Mouse (Mus musculus) urinary bladder, postnatal 4 days (tissue): Measurements from ENCODE around the gene Ptprd.
"Not testable (repeated sequence)": the region's sequence is repeated elsewhere in the genome, so short reads cannot be mapped to it uniquely, and the experiment has no call there.

Experiments
- DNase-seq, 2 experiments: peaks; one replicate each; pipeline ENCODE4 v3.0.0; 2021 to 2022; ENCODE audit warnings: low spot score in 2 of 2

The Ptprd gene

DNA sequence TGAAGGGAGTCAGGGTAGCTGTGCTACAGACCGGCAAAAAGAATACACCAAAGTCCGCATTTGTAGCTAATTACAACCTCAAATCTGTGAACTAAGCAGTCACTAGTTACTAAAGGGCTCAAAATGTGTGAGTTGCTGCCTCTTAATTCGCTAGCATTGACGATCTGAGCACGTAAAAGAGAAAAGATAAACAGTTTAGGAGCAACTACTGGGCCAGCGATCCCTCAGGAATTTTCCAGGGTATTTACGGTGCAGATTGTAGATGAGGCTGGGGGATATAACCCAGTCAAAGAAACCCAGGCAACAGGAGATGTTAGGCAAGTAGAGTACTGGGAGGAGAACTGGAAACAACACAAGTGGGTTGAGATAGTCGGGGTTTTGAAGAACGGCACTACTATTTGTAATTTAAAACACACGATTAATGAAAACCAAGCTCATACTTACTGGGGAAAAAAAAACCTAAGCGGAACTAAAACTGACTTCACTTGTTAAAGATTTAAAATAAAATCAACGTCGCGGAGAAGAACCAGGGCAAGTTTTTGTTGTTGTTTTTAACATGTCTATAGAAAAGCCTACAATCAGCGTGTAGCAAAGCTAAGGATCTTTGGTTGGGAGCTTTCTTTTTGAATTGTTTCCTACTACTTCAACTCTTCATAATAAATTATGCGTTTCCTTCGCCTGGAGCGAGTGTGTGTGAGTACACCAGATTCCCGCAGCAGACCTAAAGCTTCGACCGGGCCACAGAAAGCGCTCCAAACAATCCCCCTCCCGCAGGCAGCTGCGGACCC is 1762.9 kb downstream of the Ptprd start:
- DNase-seq: no peak

DNA sequence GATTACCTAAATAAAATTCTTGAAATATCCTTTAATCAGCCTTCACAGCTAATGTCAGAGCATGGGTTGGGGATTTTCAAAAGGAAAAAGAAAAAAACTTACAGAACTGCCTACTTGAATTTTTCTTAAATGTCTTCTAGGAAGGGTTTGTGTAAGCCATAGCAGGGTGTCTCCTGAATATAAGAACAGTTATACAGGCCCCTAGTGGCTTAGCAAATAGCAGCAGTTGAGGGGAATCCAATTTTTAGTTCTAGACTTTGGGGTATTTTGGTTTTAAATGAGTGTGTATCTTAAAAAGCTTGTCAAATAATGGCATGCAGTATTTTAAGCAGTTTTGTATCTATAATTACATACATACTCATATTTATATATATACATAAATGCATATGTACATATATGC is 1764.4 kb downstream of the Ptprd start:
- no peak for DNase-seq

DNA sequence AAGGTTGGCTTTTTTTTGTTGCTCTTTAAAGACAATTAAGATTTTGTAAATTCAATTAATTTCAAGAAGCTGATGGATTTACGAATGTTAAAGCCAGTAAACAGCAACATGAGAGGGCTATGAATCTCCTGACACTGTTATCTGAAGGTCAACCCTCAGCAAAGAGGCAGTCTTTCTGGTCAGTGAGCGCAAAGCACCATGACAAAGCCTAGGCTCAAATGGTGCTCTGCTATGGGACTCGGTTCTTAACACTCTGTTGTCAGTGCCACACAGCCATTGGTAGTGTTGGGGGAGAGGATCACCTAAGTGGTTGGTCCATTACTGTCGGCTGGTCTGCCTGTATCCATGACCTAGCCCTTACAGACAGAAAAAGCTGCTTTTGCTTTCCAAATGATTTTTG is 1767.0 kb downstream of the Ptprd start:
- DNase-seq: no peak

DNA sequence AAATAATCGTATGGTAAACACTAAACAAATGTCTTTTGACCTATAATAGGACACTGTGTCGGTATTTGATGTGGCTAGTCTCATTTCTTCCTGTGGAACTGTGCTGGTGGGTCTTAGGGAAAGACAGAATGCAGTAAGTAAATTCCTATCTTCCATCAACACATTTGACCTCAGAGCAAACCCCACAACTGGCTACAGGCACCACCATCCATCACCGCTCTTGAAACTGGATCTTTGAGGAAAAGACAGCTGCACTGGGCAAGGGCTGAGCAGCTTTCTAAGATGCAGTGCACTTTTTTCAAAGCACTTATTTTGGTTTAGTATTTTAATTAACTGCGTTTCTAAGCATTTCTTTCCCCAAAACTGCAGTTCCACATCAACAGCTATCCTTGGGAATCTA is 1768.2 kb downstream of the Ptprd start:
- no peak for DNase-seq

DNA sequence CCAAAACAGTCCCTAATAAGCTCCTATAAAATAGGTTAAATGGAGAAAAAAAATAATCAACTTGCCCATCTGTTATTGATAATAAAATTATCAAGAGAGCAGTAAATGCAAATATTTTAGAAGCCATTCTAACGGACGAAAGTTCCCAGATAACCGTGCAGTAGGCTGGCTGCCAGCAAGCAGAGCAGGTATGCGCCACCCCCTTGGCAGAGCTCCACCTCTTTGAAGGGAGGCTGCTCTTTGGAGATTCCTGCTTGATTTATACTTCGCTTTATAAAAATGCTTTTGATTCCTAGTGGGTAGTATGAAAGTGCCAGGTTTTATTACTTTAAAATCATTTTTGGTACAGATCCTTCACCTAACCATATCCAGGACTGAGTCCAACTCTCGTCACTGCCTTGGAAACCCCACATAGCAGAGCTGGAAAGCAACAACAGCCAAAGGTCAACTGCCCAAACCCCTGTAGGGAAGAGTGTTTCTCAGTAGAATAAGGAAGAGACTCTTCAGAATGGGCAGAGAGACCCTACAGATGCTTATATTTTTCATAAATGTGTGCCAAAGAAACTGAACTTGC is 1770.9 kb downstream of the Ptprd start:
- DNase-seq: peak in 1 of 2 experiments; percentile 65

DNA sequence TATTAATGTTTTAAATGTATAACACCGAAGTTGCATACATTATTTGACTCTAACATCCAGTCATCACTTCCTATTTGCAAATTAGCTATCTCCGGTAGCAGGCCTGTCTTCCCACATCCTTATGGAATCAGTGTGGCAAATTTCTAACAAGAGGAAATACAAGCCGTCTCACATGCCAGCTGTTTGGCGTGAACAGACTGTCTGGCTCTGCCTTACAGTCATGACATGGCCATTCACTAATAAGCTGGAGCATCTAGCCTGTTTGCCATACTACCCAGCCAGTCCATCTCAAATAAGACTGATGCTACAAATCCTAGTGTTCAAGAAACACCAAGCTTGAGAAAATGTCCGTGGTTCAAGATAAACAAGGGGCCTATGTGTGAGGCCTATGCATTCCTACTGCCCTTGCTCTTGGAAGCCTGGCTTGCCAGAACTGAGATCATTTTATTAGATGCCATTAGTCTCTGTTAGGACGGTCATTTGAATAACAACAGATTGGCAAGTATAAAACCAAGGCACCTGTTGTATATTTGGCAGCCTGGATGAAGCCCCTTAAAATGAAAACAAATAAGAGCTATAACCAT is 1773.2 kb downstream of the Ptprd start:
- DNase-seq: no peak

DNA sequence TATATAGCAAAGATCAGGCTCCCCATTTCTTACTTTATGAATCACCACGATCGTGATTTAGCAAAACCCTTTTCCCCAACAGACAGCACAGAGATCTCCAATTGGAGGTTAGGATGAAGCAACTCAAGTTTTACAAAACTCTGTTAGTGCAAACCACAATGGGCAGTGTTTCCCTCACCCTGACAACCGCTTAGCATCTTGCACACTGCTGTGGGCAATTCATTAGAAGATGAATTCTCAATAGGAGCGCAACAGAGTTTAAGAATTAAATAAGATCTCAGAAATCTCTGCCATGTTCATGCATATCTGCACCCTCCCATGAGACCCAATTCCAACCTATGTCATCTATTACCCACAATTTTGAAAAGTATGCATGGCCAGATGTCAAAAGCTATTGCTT is 1773.7 kb downstream of the Ptprd start:
- DNase-seq: no peak

DNA sequence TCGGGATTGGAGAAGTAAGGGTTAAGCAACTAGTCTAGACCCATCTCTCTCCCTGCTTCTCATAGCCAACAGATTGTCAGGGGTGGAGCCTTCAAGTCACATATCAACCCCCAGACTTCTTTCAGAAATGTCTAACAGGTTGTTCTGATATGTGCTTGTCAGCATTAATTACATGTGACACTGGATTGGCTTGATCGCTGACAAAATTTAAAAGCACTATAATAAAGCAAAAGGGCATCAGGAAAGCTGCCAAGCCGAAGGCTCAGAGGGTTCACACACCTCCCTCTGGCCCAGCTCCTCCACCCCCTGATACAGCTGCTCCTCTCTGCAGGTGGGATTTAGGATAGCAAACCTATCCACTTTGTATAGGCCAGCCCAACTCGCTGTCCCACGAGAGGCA is 1775.8 kb downstream of the Ptprd start:
- no peak for DNase-seq

DNA sequence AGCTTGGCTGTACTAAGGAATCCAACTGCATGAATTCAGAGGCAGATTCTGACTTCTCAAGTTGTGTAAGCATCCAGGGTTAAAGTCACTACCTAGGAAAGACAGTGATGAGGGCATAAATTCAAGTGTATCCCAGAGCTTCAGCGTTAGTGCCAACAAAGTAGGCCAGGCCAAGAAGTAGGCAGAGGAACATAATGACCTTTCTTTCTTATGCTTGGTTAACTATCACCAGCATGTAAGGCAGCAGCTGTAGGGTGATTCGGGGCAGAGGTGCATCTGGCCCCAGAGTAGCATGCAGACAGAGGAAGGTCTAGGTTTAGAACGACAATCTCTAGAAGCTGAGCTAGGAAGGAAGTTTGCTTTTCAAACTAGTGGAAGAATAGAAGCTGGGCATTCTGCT is 1782.0 kb downstream of the Ptprd start:
- DNase-seq: no peak

DNA sequence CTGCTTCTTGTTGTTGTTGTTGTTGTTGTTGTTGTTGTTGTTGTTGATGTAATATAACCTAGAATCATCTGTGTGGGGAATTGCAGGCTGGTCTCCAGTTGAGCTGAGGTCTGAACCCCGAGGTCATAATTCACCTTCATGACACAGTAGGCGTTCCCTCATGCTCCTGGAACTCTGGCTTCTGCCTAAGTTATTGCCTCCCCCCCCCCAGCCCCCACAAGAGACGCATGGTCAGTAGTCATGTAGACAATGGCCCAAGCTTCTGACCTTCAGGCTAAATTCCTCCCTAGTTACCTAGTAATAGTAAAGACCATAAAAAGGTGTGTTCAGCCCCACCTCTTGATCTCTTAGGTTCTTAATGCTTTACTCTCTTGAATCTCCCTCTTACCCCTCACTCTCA is 1784.7 kb downstream of the Ptprd start:
- DNase-seq: not testable (repeated sequence)

DNA sequence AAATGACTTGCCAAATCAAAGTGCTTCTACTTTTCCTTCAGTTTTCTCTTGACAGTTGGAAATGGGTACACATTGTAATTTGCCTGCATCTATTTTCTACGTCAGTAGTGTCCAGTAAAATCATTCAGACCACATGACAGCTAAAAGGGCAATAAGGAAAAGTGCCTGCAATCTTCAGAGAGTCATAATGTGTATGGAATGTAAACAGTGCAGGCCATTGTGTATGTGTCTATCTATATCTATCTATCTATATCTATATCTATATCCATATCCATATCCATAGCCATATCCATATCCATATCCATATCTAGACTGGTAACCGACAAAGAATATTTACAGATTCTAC is 1786.6 kb downstream of the Ptprd start:
- no peak for DNase-seq

DNA sequence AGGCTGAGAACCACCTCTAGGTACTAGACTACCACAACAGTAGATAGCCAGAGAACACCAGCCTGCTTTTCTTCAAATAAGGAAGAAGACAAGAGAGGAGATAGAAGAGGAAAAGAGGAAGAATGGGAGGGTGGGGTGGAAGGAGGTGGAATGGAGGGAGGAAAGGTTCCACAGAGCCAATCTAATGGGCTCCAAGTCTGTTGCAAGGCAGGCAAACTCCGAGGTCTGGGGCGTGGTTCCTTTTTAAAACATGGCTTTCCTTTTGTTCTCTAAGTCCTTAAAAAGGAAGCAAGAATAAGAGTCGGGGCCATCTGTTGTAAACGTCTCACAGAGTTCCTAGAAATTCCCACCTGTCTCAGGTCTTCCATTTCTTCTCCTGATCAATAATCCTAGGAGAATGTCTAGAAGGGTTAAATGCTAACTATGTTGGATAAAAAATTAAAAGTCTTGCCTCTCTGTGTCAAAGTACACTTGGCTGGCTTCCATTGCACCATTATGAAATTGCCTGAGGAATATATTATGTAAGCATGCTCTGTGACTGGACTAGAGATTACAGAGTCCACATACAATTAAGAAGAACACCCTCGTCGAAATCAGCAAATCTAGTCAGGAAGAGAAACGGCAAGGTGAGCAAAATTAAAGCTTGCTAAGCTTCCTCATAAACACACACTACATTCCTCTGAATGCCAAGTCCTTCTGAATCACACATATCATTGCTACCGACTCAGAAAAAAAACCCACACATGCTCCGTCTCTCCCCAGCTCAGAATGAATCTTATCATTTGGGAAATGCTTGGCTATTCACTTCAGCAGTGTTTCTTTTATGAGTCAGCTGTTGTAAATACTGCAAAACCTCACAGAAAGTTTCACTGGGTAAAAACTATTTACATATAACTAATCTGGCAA is 1787.2 kb downstream of the Ptprd start:
- DNase-seq: no peak

DNA sequence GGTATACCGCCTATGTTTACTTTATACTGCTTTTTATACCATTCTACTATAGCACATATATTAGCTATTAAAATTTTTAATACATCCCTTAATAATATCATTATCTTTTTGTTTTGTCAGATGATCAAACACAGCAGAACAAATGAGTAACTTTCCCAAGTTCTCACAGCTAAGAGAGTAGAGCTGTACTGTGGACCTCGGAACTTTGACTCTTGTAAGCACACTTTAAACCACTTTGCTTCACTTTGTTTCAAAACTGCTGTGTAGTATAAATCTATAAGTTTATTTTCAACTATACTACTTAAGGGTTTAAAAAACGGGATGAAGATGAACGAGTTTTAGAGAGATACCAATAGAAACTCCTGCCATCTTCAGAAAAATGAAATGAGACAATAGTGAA is 1789.6 kb downstream of the Ptprd start:
- DNase-seq: no peak

DNA sequence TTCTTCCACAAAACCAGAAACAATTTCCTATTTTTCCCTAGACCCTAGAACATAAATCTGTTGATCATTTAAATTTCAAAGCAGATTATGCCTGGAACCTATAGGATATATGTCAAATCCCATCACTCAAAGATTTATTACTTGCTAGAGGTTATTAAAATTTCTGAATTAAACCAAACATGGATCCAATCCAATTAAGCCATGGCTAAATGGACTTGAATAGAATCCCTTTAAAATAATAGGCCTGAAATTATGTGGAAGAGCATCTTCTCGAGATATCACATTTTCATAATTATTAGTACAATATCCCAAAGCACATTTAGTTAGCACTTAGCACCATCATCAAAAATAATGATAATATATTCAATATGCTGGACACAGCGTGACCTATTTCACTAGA is 1792.1 kb downstream of the Ptprd start:
- DNase-seq: no peak

DNA sequence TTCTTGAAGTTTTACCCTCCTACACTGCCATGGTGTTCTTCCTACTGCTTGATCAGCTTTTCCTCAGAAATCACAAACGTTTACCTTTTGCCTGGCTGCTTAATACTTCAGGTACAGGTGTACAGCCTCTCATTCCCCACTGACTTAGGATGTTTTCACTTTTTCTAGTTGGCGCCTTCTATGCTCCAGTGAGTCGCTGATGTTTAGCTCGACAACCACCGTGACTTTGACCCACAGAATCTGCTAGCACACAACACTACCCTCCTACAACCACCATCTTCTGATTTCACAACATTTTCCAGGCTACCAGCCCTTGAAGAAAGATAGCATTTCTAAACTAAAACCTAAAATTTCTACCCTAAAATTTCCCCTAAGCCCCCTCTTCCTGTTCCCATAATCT is 1794.1 kb downstream of the Ptprd start:
- no peak for DNase-seq

DNA sequence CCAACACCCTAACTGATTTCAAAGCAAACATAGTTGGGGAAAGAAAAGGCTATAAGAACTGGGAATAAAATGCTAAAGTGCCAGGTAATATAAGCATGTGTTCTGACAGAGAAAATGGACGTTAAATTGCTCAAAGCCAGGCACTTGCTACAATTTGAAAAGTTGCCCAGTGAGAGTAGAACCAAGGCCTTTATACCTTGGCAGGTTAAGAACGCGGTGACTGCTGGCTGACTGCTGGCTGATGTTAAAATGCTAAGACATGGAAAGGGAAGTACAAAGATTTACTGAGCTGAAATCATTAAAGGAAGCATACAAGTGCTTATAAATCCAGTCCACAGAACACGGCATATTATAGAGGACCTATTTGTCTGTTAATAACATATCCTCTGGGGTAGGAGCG is 1796.1 kb downstream of the Ptprd start:
- no peak for DNase-seq

DNA sequence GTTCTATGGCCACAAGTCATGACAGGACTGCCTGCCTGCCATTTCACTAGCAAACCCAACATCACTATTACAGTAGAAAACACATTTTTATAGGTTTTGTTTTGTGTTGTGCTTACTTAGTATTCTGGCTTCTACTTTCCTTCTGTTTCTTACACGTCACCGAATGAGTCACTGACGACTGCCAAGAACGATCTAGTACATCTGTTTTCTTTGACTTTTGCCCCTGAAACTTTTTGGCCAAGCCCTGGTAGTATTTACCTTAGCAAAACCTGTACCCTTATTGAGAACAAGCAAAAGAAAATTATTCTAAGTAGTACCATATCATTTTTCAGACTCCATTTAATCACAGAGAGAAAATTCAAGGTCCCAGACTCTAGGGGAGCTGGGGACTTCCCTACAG is 1797.2 kb downstream of the Ptprd start:
- DNase-seq: no peak

DNA sequence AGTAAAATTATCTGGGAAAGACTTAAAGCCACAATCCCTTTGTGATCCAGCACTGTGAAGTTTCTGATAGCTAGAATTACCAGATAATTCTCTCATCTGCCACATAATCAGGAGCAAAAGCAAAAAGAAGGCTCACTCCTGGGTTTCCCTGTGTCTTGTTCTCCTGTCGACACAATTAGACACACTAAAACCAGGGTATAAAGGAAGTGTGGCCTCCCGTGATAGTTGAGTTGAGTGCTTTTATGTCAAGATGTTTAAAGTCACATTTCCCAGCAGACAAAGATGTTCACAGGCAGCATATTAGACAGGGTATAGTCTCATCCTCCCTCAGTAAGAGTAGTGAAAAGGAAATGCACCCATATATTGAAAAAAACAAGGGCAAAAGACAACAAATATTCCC is 1801.7 kb downstream of the Ptprd start:
- no peak for DNase-seq

DNA sequence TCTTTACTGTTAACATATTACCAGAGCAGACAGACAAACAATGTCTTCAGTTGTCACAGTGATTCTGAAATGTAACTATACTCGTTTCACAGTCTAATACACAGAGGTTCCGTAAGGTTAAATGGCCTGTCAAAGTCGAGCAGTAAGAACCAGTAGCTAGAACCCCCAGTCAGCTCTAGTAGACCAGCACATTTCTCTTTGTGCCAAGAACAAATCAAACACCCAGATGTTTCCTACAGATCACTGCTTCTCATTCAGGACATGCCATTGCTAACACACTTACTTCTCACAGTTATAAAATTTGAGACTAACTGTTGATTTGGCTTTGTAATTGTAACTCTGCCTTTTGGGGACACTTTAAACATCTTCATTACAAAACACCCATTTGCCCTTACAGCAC is 1802.6 kb downstream of the Ptprd start:
- DNase-seq: no peak

DNA sequence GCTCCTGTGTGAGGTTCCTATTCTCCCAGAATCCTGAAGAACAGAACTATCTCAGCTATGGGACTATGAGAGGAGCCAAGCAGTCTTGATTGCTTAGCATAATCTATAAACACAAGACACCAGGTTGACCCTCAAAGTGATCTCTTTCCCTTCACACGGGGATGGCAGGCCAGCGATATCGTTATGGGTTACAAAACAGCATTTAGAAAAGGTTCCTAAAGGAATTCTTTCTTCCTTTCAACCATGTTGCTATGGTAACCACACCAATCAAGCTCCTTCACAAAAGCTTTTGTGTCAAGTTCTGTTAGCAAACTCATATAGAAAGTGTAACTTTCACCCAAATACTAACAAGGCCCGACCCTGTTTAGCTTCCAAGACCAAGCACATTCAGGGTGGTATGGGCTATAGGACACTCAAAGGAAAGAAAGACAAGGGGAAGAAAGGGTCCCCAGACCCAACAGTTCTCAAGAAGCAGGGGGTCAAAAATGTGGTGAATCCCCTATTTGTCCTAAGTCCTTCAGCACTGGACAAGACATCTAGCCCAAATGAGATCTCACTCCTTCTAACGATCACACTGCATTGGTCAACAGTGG is 1805.8 kb downstream of the Ptprd start:
- no peak for DNase-seq

DNA sequence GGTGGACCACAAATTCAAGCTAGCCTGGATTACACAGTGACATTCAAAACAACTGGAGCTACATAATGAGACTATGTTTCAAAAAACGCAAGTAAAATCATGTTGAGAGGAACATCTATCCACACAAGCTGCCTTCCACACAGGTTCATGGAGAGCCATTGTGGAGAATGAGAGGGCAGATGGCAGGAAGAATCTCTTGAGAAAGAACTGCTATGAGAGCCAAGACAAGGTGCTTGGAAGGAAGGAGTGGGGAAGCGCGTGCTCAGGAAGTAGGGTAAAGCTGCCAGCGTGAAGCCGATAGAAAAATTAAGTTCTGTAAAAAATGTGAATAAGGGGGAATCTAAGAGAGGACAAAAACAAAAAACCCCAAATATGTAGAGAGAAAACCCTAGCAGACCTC is 1808.5 kb downstream of the Ptprd start:
- DNase-seq: no peak

DNA sequence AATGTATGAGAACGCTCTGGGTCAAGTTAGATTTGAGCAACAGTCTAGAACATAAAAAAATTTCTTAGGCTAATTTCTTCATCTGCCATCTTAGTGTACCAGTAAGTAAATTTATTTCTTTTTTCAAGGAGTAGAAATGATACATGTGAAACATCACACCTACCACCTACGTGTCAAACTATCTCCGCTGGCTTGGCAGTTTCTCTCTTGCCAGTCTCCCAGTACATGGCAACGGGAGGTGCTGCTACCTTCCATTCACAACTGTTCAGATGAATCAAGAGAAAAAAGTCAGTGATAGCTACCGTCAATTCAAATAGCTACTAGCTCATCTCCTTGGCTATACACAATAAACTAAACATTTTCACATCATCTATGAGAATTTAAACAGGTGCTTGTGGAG is 1823.9 kb downstream of the Ptprd start:
- no peak for DNase-seq
